In genomic region chr5:143288378-143288911, GRCm38 (mm10) we compare ENCODE assay signal across 9 mouse cellular contexts. TPM values are rescaled to one million over a fixed set of nuclear protein-coding genes. Genes with fewer than 3 reads are reported as not detected.
DNase-seq lines count a peak whose midpoint lies in the region; ATAC-seq and TF ChIP-seq lines count a peak whose summit lies in the region.
"Had no signal": no experiment of that assay in that cellular context is flagged by ENCODE, and none has a peak within 500 bp of the region (broad histone marks: within the 10 kb centered on the region; RNA-seq: fewer than 3 reads in every experiment).

No protein-coding gene starts in this region.

- H3K4me2 ChIP-seq in heart, embryonic 16.5 days (ENCODE audit: low read depth, low read length): peak overlapping the region; percentile 63
- peak overlapping the region; percentile 57 for H3K4me2 ChIP-seq in embryonic facial prominence, embryonic 13.5 days
- peak overlapping the region; percentile 56 for H3K4me2 ChIP-seq in intestine, postnatal 0 days (replicated peaks; ENCODE audit: low read depth)
- H3K4me2 ChIP-seq in midbrain, embryonic 15.5 days: peak overlapping the region; percentile 47

- 13% methylated on average over 9 of the region's 9 CpGs for WGBS in heart, embryonic 16.5 days
- 11% methylated on average over 9 of the region's 9 CpGs for WGBS in embryonic facial prominence, embryonic 13.5 days
- 17% methylated on average over 9 of the region's 9 CpGs for WGBS in intestine, postnatal 0 days
- WGBS in midbrain, embryonic 15.5 days: 13% methylated on average over 9 of the region's 9 CpGs

- H3K27ac ChIP-seq in heart, embryonic 16.5 days (ENCODE audit: low read length): no peak overlapping the region
- no peak overlapping the region for H3K27ac ChIP-seq in embryonic facial prominence, embryonic 13.5 days
- no peak overlapping the region for H3K27ac ChIP-seq in intestine, postnatal 0 days (ENCODE audit: low read depth, low read length)
- H3K27ac ChIP-seq in midbrain, embryonic 15.5 days: no peak overlapping the region

- ATAC-seq in heart, embryonic 16.5 days (replicated peaks; ENCODE audit: extremely low read depth, insufficient read depth, low FRiP score): no peak
- no peak for ATAC-seq in embryonic facial prominence, embryonic 13.5 days (ENCODE audit: insufficient number of reproducible peaks, insufficient read depth, low FRiP score, low TSS enrichment, low read depth)
- ATAC-seq in intestine, postnatal 0 days: no peak
- ATAC-seq in midbrain, embryonic 15.5 days (replicated peaks): no peak

- H3K4me1 ChIP-seq in heart, embryonic 16.5 days (ENCODE audit: control insufficient read depth, insufficient read depth, low read length): peaks cover 11% of the 10 kb centered on the region
- peaks cover 23% of the 10 kb centered on the region for H3K4me1 ChIP-seq in embryonic facial prominence, embryonic 13.5 days
- H3K4me1 ChIP-seq in intestine, postnatal 0 days (replicated peaks; ENCODE audit: control insufficient read depth, insufficient read depth, low read length): no peaks in the 10 kb centered on the region
- H3K4me1 ChIP-seq in midbrain, embryonic 15.5 days: peaks cover 18% of the 10 kb centered on the region

- no peak for TF ChIP-seq CTCF in intestine, postnatal 0 days (IDR thresholded peaks at IDR 0.05; ENCODE audit: low read depth)

- peak overlapping the region; percentile 47 for H3K4me3 ChIP-seq in heart, embryonic 16.5 days (ENCODE audit: low read length)
- peak overlapping the region; percentile 34 for H3K4me3 ChIP-seq in embryonic facial prominence, embryonic 13.5 days
- H3K4me3 ChIP-seq in intestine, postnatal 0 days (ENCODE audit: low read depth, low read length): peak overlapping the region; percentile 32
- peak overlapping the region; percentile 25; the same call in 1 of the 2 replicates for H3K4me3 ChIP-seq in midbrain, embryonic 15.5 days

- no peak for DNase-seq in heart, postnatal 25 days (ENCODE audit: low spot score)
- no peak for DNase-seq in layer of hippocampus, postnatal 10 days (ENCODE audit: low spot score in 2 of 2)
- no peak for DNase-seq in T-cell, adult 2 months (ENCODE audit: low spot score)
- no peak for DNase-seq in cerebellum, adult 18-20 months
- DNase-seq: gastrocnemius, postnatal 14 days had no signal

- no peaks in the 10 kb centered on the region for H3K9me3 ChIP-seq in heart, embryonic 16.5 days (replicated peaks; ENCODE audit: control insufficient read depth, low read length)
- no peaks in the 10 kb centered on the region for H3K9me3 ChIP-seq in embryonic facial prominence, embryonic 13.5 days
- no peaks in the 10 kb centered on the region for H3K9me3 ChIP-seq in intestine, postnatal 0 days (ENCODE audit: control insufficient read depth)
- H3K9me3 ChIP-seq in midbrain, embryonic 15.5 days: no peaks in the 10 kb centered on the region

- intact Hi-C loops in heart, postnatal 25 days (cut with DNase I): no loop called here

- H3K36me3 ChIP-seq in heart, embryonic 16.5 days (ENCODE audit: control insufficient read depth, insufficient read depth): no peaks in the 10 kb centered on the region
- no peaks in the 10 kb centered on the region for H3K36me3 ChIP-seq in embryonic facial prominence, embryonic 13.5 days
- H3K36me3 ChIP-seq in intestine, postnatal 0 days (ENCODE audit: control insufficient read depth, insufficient read depth): no peaks in the 10 kb centered on the region
- no peaks in the 10 kb centered on the region for H3K36me3 ChIP-seq in midbrain, embryonic 15.5 days (replicated peaks)

- H3K9ac ChIP-seq in heart, embryonic 16.5 days (ENCODE audit: low read length): peak overlapping the region; percentile 10; the same call in 1 of the 2 replicates
- H3K9ac ChIP-seq in embryonic facial prominence, embryonic 13.5 days: peak overlapping the region; percentile 59
- H3K9ac ChIP-seq in intestine, postnatal 0 days (ENCODE audit: low read depth, low read length): no peak overlapping the region
- no peak overlapping the region for H3K9ac ChIP-seq in midbrain, embryonic 15.5 days

- peaks cover 78% of the 10 kb centered on the region for H3K27me3 ChIP-seq in heart, embryonic 16.5 days (ENCODE audit: control insufficient read depth, insufficient read depth, low read length)
- H3K27me3 ChIP-seq in embryonic facial prominence, embryonic 13.5 days: peaks cover 96% of the 10 kb centered on the region
- H3K27me3 ChIP-seq in intestine, postnatal 0 days (replicated peaks; ENCODE audit: control insufficient read depth, insufficient read depth, low read length): peaks cover 61% of the 10 kb centered on the region
- peaks cover 62% of the 10 kb centered on the region for H3K27me3 ChIP-seq in midbrain, embryonic 15.5 days (replicated peaks)

RNA-seq across cellular contexts. Expression of gene Zfp853, which starts 5.0 kb away (rescaled TPM):
- polyA plus RNA-seq in heart, embryonic 16.5 days (2015; fragmentation: Nextera tagmentation; extraction: Ambion mirVana): not detected in 2 replicates
- total RNA-seq in heart, postnatal 25 days (2021): under 1 TPM in 1 of 2 experiments, not detected in 1; 0.25 TPM
- polyA plus RNA-seq in embryonic facial prominence, embryonic 13.5 days (2015; fragmentation: Nextera tagmentation; extraction: Ambion mirVana): 0.32 and 0.34 TPM in 2 replicates
- not detected in 2 replicates for polyA plus RNA-seq in intestine, postnatal 0 days (2015; fragmentation: Nextera tagmentation; extraction: Ambion mirVana)
- polyA plus RNA-seq in midbrain, embryonic 15.5 days (2015; fragmentation: Nextera tagmentation; extraction: Ambion mirVana): 0.19 and 0.34 TPM in 2 replicates
- 1 to 10 TPM; 9.4 to 9.9 TPM for total RNA-seq in layer of hippocampus, postnatal 10 days (2021)

RNA-seq across cellular contexts. Expression of gene Zfp316, which starts 18.6 kb away (rescaled TPM):
- 1.5 and 1.9 TPM in 2 replicates for polyA plus RNA-seq in heart, embryonic 16.5 days (2015; fragmentation: Nextera tagmentation; extraction: Ambion mirVana)
- total RNA-seq in heart, postnatal 25 days (2021): 1 to 10 TPM; 4.8 to 5.7 TPM
- polyA plus RNA-seq in embryonic facial prominence, embryonic 13.5 days (2015; fragmentation: Nextera tagmentation; extraction: Ambion mirVana): 4.5 and 4.7 TPM in 2 replicates
- 0.81 and 0.86 TPM in 2 replicates for polyA plus RNA-seq in intestine, postnatal 0 days (2015; fragmentation: Nextera tagmentation; extraction: Ambion mirVana)
- polyA plus RNA-seq in midbrain, embryonic 15.5 days (2015; fragmentation: Nextera tagmentation; extraction: Ambion mirVana): 14.0 and 15.0 TPM in 2 replicates
- 10 to 100 TPM; 21.8 to 24.4 TPM for total RNA-seq in layer of hippocampus, postnatal 10 days (2021)

RNA-seq across cellular contexts. Expression of gene E130309D02Rik, which starts 26.7 kb away (rescaled TPM):
- 24.0 TPM in 2 replicates for polyA plus RNA-seq in heart, embryonic 16.5 days (2015; fragmentation: Nextera tagmentation; extraction: Ambion mirVana)
- 10 to 100 TPM; 14.1 to 17.2 TPM for total RNA-seq in heart, postnatal 25 days (2021)
- polyA plus RNA-seq in embryonic facial prominence, embryonic 13.5 days (2015; fragmentation: Nextera tagmentation; extraction: Ambion mirVana): 35.6 and 39.9 TPM in 2 replicates
- polyA plus RNA-seq in intestine, postnatal 0 days (2015; fragmentation: Nextera tagmentation; extraction: Ambion mirVana): 14.7 and 14.9 TPM in 2 replicates
- polyA plus RNA-seq in midbrain, embryonic 15.5 days (2015; fragmentation: Nextera tagmentation; extraction: Ambion mirVana): 32.2 and 33.5 TPM in 2 replicates
- 10 to 100 TPM; 22.5 to 22.8 TPM for total RNA-seq in layer of hippocampus, postnatal 10 days (2021)

RNA-seq across cellular contexts. Expression of gene Zdhhc4, which starts 40.6 kb away (rescaled TPM):
- polyA plus RNA-seq in heart, embryonic 16.5 days (2015; fragmentation: Nextera tagmentation; extraction: Ambion mirVana): 57.0 and 58.7 TPM in 2 replicates
- total RNA-seq in heart, postnatal 25 days (2021): 10 to 100 TPM; 26.4 to 29.8 TPM
- 79.9 and 84.5 TPM in 2 replicates for polyA plus RNA-seq in embryonic facial prominence, embryonic 13.5 days (2015; fragmentation: Nextera tagmentation; extraction: Ambion mirVana)
- 46.5 and 52.4 TPM in 2 replicates for polyA plus RNA-seq in intestine, postnatal 0 days (2015; fragmentation: Nextera tagmentation; extraction: Ambion mirVana)
- polyA plus RNA-seq in midbrain, embryonic 15.5 days (2015; fragmentation: Nextera tagmentation; extraction: Ambion mirVana): 73.5 and 79.0 TPM in 2 replicates
- 10 to 100 TPM; 48.0 to 51.5 TPM for total RNA-seq in layer of hippocampus, postnatal 10 days (2021)

RNA-seq across cellular contexts. Expression of gene Zfp12, which starts 53.5 kb away (rescaled TPM):
- 7.5 and 7.8 TPM in 2 replicates for polyA plus RNA-seq in heart, embryonic 16.5 days (2015; fragmentation: Nextera tagmentation; extraction: Ambion mirVana)
- 10 to 100 TPM in 1 of 2 experiments, 1 to 10 TPM in 1; 9.5 to 11.0 TPM for total RNA-seq in heart, postnatal 25 days (2021)
- polyA plus RNA-seq in embryonic facial prominence, embryonic 13.5 days (2015; fragmentation: Nextera tagmentation; extraction: Ambion mirVana): 23.0 and 24.4 TPM in 2 replicates
- 2.1 and 2.7 TPM in 2 replicates for polyA plus RNA-seq in intestine, postnatal 0 days (2015; fragmentation: Nextera tagmentation; extraction: Ambion mirVana)
- polyA plus RNA-seq in midbrain, embryonic 15.5 days (2015; fragmentation: Nextera tagmentation; extraction: Ambion mirVana): 22.5 and 22.8 TPM in 2 replicates
- 10 to 100 TPM; 22.8 to 25.1 TPM for total RNA-seq in layer of hippocampus, postnatal 10 days (2021)

Comparison
In these comparisons a context has a peak if more than half of its experiments do, and no peak if none do; other contexts are left out.
1. H3K9ac ChIP-seq: peak in heart, embryonic 16.5 days (single experiment) and embryonic facial prominence, embryonic 13.5 days (single experiment); none in intestine, postnatal 0 days (single experiment) and midbrain, embryonic 15.5 days (single experiment).
2. Peak in every context shown above with its lines, with median percentiles within 50 percentile points of each other: H3K4me2 ChIP-seq and H3K4me3 ChIP-seq.